ENCODE assay signal across 8 mouse cellular contexts in the genomic region with DNA sequence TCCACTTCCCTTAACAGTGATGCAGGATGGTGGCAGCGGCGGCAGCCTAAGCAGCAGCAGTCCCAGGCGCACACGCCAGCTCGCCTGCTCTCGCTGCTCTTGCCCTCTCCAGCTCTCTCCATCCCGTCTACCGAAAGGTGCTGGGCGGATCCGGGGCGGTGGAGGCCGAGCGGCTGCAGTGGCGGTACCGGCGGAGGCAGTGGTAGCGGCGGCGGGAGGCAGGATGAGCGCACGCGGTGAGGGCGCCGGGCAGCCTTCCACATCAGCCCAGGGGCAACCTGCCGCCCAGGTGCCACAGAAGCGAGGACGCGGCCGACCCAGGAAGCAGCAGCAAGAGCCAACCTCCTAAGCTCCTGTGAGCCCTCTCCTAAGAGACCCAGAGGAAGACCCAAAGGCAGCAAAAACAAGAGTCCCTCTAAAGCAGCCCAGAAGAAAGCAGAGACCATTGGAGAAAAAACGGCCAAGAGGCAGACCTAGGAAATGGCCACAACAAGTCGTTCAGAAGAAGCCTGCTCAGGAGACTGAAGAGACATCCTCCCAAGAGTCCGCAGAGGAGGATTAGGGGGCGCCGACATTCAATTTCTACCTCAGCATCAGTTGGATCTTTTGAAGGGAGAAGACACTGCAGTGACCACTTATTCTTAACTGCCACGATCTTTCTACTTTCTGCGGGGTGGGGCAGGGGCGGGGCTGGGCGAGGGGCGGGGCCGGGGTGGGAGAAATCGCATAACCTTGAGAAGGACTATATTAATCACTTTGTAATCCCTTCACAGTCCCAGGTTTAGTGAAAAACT. TPM values are rescaled to one million over a fixed set of nuclear protein-coding genes. Genes with fewer than 3 reads are reported as not detected.
A peak's percentile ranks its signal among the peaks of the same experiment; 100 is the strongest.
DNase-seq lines count a peak whose midpoint lies in the region; ATAC-seq and TF ChIP-seq lines count a peak whose summit lies in the region.

No protein-coding gene starts in this region.

- no peaks in the 10 kb centered on the region for H3K36me3 ChIP-seq in kidney, postnatal 0 days (ENCODE audit: insufficient read depth, low read length)
- H3K36me3 ChIP-seq in forebrain, embryonic 13.5 days (ENCODE audit: poor library complexity, severe bottlenecking) = peaks cover 6% of the 10 kb centered on the region; the same call in 1 of the 2 replicates
- H3K36me3 ChIP-seq in limb, embryonic 14.5 days (ENCODE audit: control insufficient read depth, insufficient read depth, low read length) = peaks cover 4% of the 10 kb centered on the region; the same call in 1 of the 2 replicates
- H3K36me3 ChIP-seq in neural tube, embryonic 14.5 days (ENCODE audit: control insufficient read depth, insufficient read depth, low read length) = no peaks in the 10 kb centered on the region

- TF ChIP-seq CTCF in kidney, postnatal 0 days (IDR thresholded peaks at IDR 0.05; ENCODE audit: low read depth) = no peak

- no peaks in the 10 kb centered on the region for H3K4me1 ChIP-seq in kidney, postnatal 0 days (replicated peaks; ENCODE audit: insufficient read depth, low read length)
- peaks cover 11% of the 10 kb centered on the region for H3K4me1 ChIP-seq in forebrain, embryonic 13.5 days
- peaks cover 6% of the 10 kb centered on the region; the same call in 1 of the 2 replicates for H3K4me1 ChIP-seq in limb, embryonic 14.5 days (ENCODE audit: control insufficient read depth, insufficient read depth, low read length)
- H3K4me1 ChIP-seq in neural tube, embryonic 14.5 days (ENCODE audit: control insufficient read depth, insufficient read depth, low read length) = no peaks in the 10 kb centered on the region

- H3K9me3 ChIP-seq in kidney, postnatal 0 days (replicated peaks; ENCODE audit: low read length) = no peaks in the 10 kb centered on the region
- no peaks in the 10 kb centered on the region for H3K9me3 ChIP-seq in forebrain, embryonic 13.5 days (replicated peaks)
- H3K9me3 ChIP-seq in limb, embryonic 14.5 days (ENCODE audit: control insufficient read depth, low read length) = no peaks in the 10 kb centered on the region
- no peaks in the 10 kb centered on the region for H3K9me3 ChIP-seq in neural tube, embryonic 14.5 days (ENCODE audit: control insufficient read depth, low read length)

- H3K4me2 ChIP-seq in kidney, postnatal 0 days (ENCODE audit: low read length) = peak overlapping the region; percentile 77
- peak overlapping the region; percentile 73 for H3K4me2 ChIP-seq in forebrain, embryonic 13.5 days
- H3K4me2 ChIP-seq in limb, embryonic 14.5 days (replicated peaks; ENCODE audit: low read depth, low read length, severe bottlenecking) = peak overlapping the region; percentile 76
- peak overlapping the region; percentile 60 for H3K4me2 ChIP-seq in neural tube, embryonic 14.5 days (ENCODE audit: low read depth, low read length)

- 2% methylated on average over 41 of the region's 41 CpGs for WGBS in kidney, postnatal 0 days
- 1% methylated on average over 41 of the region's 41 CpGs for WGBS in forebrain, embryonic 13.5 days
- WGBS in limb, embryonic 14.5 days = 4% methylated on average over 38 of the region's 41 CpGs
- WGBS in neural tube, embryonic 14.5 days = 2% methylated on average over 37 of the region's 41 CpGs

- no peaks in the 10 kb centered on the region for H3K27me3 ChIP-seq in kidney, postnatal 0 days (ENCODE audit: insufficient read depth, low read length)
- H3K27me3 ChIP-seq in forebrain, embryonic 13.5 days = peaks cover 13% of the 10 kb centered on the region
- no peaks in the 10 kb centered on the region for H3K27me3 ChIP-seq in limb, embryonic 14.5 days (ENCODE audit: control insufficient read depth, insufficient read depth, low read length)
- no peaks in the 10 kb centered on the region for H3K27me3 ChIP-seq in neural tube, embryonic 14.5 days (ENCODE audit: control insufficient read depth, insufficient read depth, low read length)

- ATAC-seq in kidney, postnatal 0 days (replicated peaks; ENCODE audit: low FRiP score, low read depth) = 0 out of 2 replicates have a peak, but pooled peaks have one; percentile 54
- ATAC-seq in forebrain, embryonic 13.5 days = peak; percentile 59
- ATAC-seq in limb, embryonic 14.5 days (ENCODE audit: low FRiP score, low read depth) = no peak
- ATAC-seq in neural tube, embryonic 14.5 days (ENCODE audit: low read depth) = peak; percentile 60; the same call in 1 of the 2 replicates

- H3K4me3 ChIP-seq in kidney, postnatal 0 days (replicated peaks; ENCODE audit: low read depth, low read length) = peak overlapping the region; percentile 35
- H3K4me3 ChIP-seq in forebrain, embryonic 13.5 days = peak overlapping the region; percentile 41
- H3K4me3 ChIP-seq in limb, embryonic 14.5 days (replicated peaks; ENCODE audit: low read length) = peak overlapping the region; percentile 40
- peak overlapping the region; percentile 23; the same call in 1 of the 2 replicates for H3K4me3 ChIP-seq in neural tube, embryonic 14.5 days (ENCODE audit: low read depth, low read length)

- no peak for DNase-seq in kidney, postnatal 0 days (ENCODE audit: low spot score)
- DNase-seq in kidney, adult 11 months = no peak
- peak; percentile 64 for DNase-seq in ZHBTc4 (ENCODE audit: low read depth, low spot score)
- DNase-seq in limb, embryonic 14.5 days (ENCODE audit: low spot score) = no peak
- no peak for DNase-seq in frontal cortex, adult 2 months (ENCODE audit: extremely low spot score in 1 of 2, low spot score in 1 of 2)
- DNase-seq in spleen, adult 12 weeks (ENCODE audit: low spot score) = no peak

- no peak overlapping the region for H3K27ac ChIP-seq in kidney, postnatal 0 days
- H3K27ac ChIP-seq in forebrain, embryonic 13.5 days = no peak overlapping the region
- H3K27ac ChIP-seq in limb, embryonic 14.5 days (replicated peaks; ENCODE audit: low read depth, low read length) = no peak overlapping the region
- no peak overlapping the region for H3K27ac ChIP-seq in neural tube, embryonic 14.5 days (ENCODE audit: low read depth, low read length)

- no peak for TF ChIP-seq POLR2A in limb, embryonic 14.5 days (IDR thresholded peaks at IDR 0.05; ENCODE audit: borderline replicate concordance, extremely low read depth, insufficient read depth, insufficient read length)

- H3K9ac ChIP-seq in kidney, postnatal 0 days (ENCODE audit: low read depth, low read length) = peak overlapping the region; percentile 42; the same call in 1 of the 2 replicates
- peak overlapping the region; percentile 64 for H3K9ac ChIP-seq in forebrain, embryonic 13.5 days
- H3K9ac ChIP-seq in limb, embryonic 14.5 days (ENCODE audit: low read depth, low read length, severe bottlenecking) = peak overlapping the region; percentile 48
- H3K9ac ChIP-seq in neural tube, embryonic 14.5 days (replicated peaks; ENCODE audit: low read depth, low read length) = peak overlapping the region; percentile 47; the same call in 1 of the 2 replicates

RNA-seq across cellular contexts. Expression of a gene that starts 21.2 kb away (rescaled TPM):
- polyA plus RNA-seq in kidney, postnatal 0 days (2015; fragmentation: Nextera tagmentation; extraction: Ambion mirVana) = 22.7 and 27.0 TPM in 2 replicates
- 28.8 and 29.7 TPM in 2 replicates for polyA plus RNA-seq in forebrain, embryonic 13.5 days (2015; fragmentation: Nextera tagmentation; extraction: Ambion mirVana)
- polyA plus RNA-seq in limb, embryonic 14.5 days (2012; rRNA removed) = 6.0 and 8.5 TPM in 2 replicates
- 15.8 and 18.7 TPM in 2 replicates for polyA plus RNA-seq in limb, embryonic 14.5 days (2014; fragmentation: Nextera tagmentation; extraction: Ambion mirVana)
- polyA plus RNA-seq in neural tube, embryonic 14.5 days (2014; fragmentation: Nextera tagmentation; extraction: Ambion mirVana) = 21.6 and 22.6 TPM in 2 replicates
- polyA plus RNA-seq in frontal cortex, adult 2 months (2012; rRNA removed) = 21.3 and 21.8 TPM in 2 replicates

RNA-seq across cellular contexts. Expression of a gene that starts 21.8 kb away (rescaled TPM):
- polyA plus RNA-seq in kidney, postnatal 0 days (2015; fragmentation: Nextera tagmentation; extraction: Ambion mirVana) = 11.9 and 12.9 TPM in 2 replicates
- 100 and 114 TPM in 2 replicates for polyA plus RNA-seq in forebrain, embryonic 13.5 days (2015; fragmentation: Nextera tagmentation; extraction: Ambion mirVana)
- 42.3 and 44.7 TPM in 2 replicates for polyA plus RNA-seq in limb, embryonic 14.5 days (2012; rRNA removed)
- polyA plus RNA-seq in limb, embryonic 14.5 days (2014; fragmentation: Nextera tagmentation; extraction: Ambion mirVana) = 32.8 and 33.5 TPM in 2 replicates
- 123 and 157 TPM in 2 replicates for polyA plus RNA-seq in neural tube, embryonic 14.5 days (2014; fragmentation: Nextera tagmentation; extraction: Ambion mirVana)
- polyA plus RNA-seq in frontal cortex, adult 2 months (2012; rRNA removed) = 57.3 and 62.2 TPM in 2 replicates
